Mouse (Mus musculus) kidney, embryonic 16.5 days (tissue): ENCODE measurements at regions not wholly inside any gene's neighbourhood (a gene's known extent, or its start where the extent isn't known, plus 50 kb on each side); places are given as distances from the start of the nearest gene placed in this dataset.

Source experiments
- ATAC-seq: fragments of 200-750 bp; cut with Nextera tagmentation; 2 replicates; pipeline ENCODE4 v1.8.0; 2017; ENCODE audit warnings: moderate TSS enrichment; ENCODE audit not compliant: low FRiP score, low TSS enrichment
- H3K27ac ChIP-seq: fragments of 300-500 bp; sonication (generic); 2 replicates; pipeline ENCODE4 v1.5.1; 2014; ENCODE audit warnings: low read length
- H3K27me3 ChIP-seq: fragments of 300-500 bp; sonication (generic); 2 replicates; pipeline ENCODE4 v1.6.1; 2014; ENCODE audit warnings: low read length, control low read depth, mixed read lengths; ENCODE audit not compliant: insufficient read depth
- H3K36me3 ChIP-seq: fragments of 300-500 bp; sonication (generic); 2 replicates; pipeline ENCODE4 v1.6.1; 2014; ENCODE audit warnings: low read length, control low read depth, mixed read lengths; ENCODE audit not compliant: insufficient read depth
- H3K4me1 ChIP-seq: fragments of 300-500 bp; sonication (generic); 2 replicates; pipeline ENCODE4 v1.6.1; 2014; ENCODE audit warnings: low read length, control low read depth, mixed read lengths; ENCODE audit not compliant: insufficient read depth
- H3K4me2 ChIP-seq: fragments of 300-500 bp; sonication (generic); replicated peaks from 2 replicates; pipeline ENCODE4 v1.6.1; 2014; ENCODE audit warnings: low read depth, low read length
- H3K4me3 ChIP-seq: fragments of 300-500 bp; sonication (generic); 2 replicates; pipeline ENCODE4 v1.5.1; 2014; ENCODE audit warnings: mild to moderate bottlenecking, low read length
- H3K9ac ChIP-seq: fragments of 300-500 bp; sonication (generic); replicated peaks from 2 replicates; pipeline ENCODE4 v1.6.1; 2014; ENCODE audit warnings: low read length
- H3K9me3 ChIP-seq: fragments of 300-500 bp; sonication (generic); 2 replicates; pipeline ENCODE4 v1.6.1; 2016; ENCODE audit warnings: low read length, control low read depth
- WGBS: fragments of 180-500 bp; shearing (Covaris S2); extraction: QIAGEN DNeasy Blood & Tissue Kit; methylation state at CpG from one replicate; pipeline ENCODE4 v1.1.7; 2014; 5-methylcytosine and 5-hydroxymethylcytosine counted together

DNA sequence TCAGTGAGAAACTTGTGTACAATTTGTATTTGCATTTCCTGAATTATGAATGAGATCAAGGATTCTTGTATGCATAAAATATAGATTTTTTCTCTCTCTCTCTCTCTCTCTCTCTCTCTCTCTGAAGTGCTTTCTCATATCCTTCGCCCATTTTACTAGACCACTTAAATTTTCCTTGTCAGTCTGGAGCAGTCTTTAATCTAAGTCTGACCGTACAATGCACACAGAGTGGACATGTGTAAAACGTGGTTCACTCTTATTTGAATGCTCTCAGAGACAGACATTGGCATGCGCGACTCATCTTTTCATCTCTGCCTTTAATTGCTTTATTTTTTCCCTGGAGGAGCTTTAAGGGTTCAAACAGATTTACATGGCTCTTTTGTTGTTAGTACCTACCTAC lies 247.3 kb upstream of the Slc7a11 start:
- no peak for ATAC-seq
- WGBS = 85% methylated on average over 5 of the region's 5 CpGs
- Histone ChIP-seq H3K4me2 (no peak overlapping the region), H3K27me3 (no peaks in the 10 kb centered on the region), H3K9me3 (no peaks in the 10 kb centered on the region), H3K36me3 (no peaks in the 10 kb centered on the region), H3K27ac (no peak overlapping the region), H3K4me3 (no peak overlapping the region), H3K9ac (no peak overlapping the region), H3K4me1 (no peaks in the 10 kb centered on the region)

DNA sequence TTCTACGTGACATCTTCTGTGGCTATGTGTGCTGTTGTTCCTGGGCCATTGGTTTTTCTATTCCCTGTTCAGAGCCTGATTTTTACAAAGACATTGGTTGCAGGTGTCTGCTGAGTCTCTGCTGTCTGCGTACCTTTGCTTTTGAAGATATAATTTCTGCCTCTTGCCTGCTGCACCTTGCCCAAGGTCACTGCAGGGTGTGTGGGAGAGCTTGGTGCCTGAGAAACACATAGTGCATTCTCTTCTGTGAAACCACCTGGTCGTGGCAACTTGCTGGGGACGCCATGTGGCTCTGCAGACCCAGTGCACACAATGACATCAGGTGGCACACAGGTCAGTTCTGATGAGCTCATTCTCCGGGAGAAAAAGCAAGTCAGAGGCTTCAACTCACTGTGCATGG lies 246.0 kb upstream of the Slc7a11 start:
- Histone ChIP-seq H3K27me3 (no peaks in the 10 kb centered on the region), H3K9me3 (no peaks in the 10 kb centered on the region), H3K4me2 (no peak overlapping the region), H3K4me3 (no peak overlapping the region), H3K27ac (no peak overlapping the region), H3K9ac (no peak overlapping the region), H3K36me3 (no peaks in the 10 kb centered on the region), H3K4me1 (no peaks in the 10 kb centered on the region)
- no peak for ATAC-seq
- 81% methylated on average over 5 of the region's 5 CpGs for WGBS

DNA sequence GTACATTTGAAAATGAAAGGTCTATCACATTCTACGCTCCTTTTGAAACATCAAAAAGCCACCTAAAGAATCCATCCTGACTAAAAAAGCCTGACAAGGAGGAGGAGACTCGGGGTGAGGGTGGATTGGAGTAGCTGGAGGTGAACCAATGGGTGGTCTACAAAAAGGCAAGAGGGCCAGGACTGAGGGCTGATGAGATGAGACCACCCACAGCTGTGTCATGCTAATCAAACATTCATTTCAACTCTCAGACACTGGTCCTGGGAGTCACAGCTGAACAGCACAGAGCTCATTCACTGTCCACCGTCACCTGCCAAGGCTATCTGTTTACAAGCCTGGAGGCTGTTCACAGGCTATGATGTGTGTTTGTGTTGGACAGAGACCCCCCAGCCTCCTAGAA lies 244.3 kb upstream of the Slc7a11 start:
- H3K4me3 ChIP-seq = no peak overlapping the region
- no peak for ATAC-seq
- H3K9ac ChIP-seq = no peak overlapping the region

DNA sequence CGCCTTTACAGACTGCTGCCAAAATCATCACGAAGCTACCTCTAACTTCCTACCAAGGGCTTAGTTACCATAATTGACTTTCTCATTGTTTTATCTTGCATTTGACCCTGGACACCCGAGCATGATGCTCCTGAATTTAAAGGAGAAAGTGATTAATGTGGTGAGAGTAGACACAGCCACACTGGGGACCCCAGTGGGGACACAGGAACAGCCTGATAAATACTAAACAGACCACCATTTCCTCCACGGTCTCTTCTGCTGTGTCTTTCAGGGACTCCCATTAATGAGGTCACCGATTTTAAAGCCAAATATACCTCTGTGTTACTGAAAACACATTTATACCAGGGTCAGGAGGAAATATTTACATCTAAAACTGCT lies 235.2 kb upstream of the Slc7a11 start:
- no peak for ATAC-seq
- no peak overlapping the region for H3K9ac ChIP-seq
- no peak overlapping the region for H3K4me2 ChIP-seq
- H3K9me3 ChIP-seq = no peaks in the 10 kb centered on the region
- no peaks in the 10 kb centered on the region for H3K36me3 ChIP-seq
- H3K27ac ChIP-seq = no peak overlapping the region
- no peak overlapping the region for H3K4me3 ChIP-seq
- H3K4me1 ChIP-seq = no peaks in the 10 kb centered on the region
- H3K27me3 ChIP-seq = no peaks in the 10 kb centered on the region
- WGBS = 46% methylated on average over 5 of the region's 5 CpGs

More for the DNA sequence above, 244.3 kb upstream of the Slc7a11 start:
- no peak overlapping the region for H3K27ac ChIP-seq
- H3K36me3 ChIP-seq = no peaks in the 10 kb centered on the region
- no peaks in the 10 kb centered on the region for H3K9me3 ChIP-seq
- H3K4me2 ChIP-seq = no peak overlapping the region
- H3K27me3 ChIP-seq = no peaks in the 10 kb centered on the region
- no peaks in the 10 kb centered on the region for H3K4me1 ChIP-seq
- WGBS = 64% methylated on average over 3 of the region's 3 CpGs

DNA sequence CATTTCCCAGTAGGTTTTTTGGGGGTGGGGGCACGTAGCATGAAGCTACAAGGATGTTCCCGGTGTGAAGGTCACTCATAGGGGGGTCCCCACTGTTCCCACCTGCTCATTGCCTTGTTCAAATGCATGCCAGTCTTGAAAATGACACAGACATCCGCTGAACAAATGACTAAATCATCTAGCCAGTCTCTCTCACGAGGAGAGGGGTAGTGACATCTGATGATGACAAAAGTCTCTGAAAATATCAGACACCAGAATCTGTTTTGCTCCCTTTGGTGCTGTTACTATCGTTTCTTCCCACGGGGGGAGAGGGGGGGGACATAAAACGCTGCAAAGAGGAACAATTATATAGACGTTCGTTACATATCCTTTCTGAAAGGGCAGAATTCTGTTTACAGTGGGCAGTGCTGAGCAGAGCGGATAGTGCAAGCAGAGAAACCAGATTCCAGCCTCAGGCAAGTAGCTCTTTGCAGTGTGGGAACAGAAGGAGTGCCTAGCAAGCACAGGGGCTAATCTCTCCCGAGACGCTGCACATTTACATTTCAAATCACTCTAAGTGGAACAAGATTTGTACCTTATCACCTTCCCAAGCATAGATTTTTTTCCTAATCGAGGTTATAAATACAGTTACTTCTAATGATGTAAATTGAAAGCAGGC lies 234.7 kb upstream of the Slc7a11 start:
- ATAC-seq = no peak

DNA sequence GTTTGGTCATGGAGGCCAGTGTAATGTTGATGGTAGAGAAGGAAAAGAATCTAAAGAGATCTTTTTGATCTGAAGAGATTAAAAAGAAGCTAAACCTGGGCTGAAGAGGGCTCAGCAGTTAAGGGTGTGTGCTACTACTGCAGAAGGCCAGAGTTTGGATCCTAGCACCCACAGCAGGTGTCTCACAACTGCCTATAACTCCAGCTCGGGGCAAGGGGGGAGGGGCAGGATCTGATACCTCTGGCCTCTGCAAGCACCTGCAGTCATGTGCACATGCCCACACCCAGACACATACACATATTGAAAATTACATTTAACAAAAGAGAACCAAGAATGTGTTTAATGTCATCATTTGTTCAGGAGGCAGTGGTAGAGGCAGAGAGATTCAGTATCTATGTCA lies 232.4 kb upstream of the Slc7a11 start:
- no peak for ATAC-seq
- 69% methylated on average over 1 of the region's 1 CpGs for WGBS
- no peaks in the 10 kb centered on the region for H3K4me1 ChIP-seq

More for the DNA sequence above, 234.7 kb upstream of the Slc7a11 start:
- no peak overlapping the region for H3K9ac ChIP-seq
- H3K4me3 ChIP-seq = no peak overlapping the region
- no peak overlapping the region for H3K27ac ChIP-seq
- no peaks in the 10 kb centered on the region for H3K4me1 ChIP-seq
- no peak overlapping the region for H3K4me2 ChIP-seq
- H3K36me3 ChIP-seq = no peaks in the 10 kb centered on the region
- H3K9me3 ChIP-seq = no peaks in the 10 kb centered on the region
- 54% methylated on average over 13 of the region's 13 CpGs for WGBS
- H3K27me3 ChIP-seq = no peaks in the 10 kb centered on the region

DNA sequence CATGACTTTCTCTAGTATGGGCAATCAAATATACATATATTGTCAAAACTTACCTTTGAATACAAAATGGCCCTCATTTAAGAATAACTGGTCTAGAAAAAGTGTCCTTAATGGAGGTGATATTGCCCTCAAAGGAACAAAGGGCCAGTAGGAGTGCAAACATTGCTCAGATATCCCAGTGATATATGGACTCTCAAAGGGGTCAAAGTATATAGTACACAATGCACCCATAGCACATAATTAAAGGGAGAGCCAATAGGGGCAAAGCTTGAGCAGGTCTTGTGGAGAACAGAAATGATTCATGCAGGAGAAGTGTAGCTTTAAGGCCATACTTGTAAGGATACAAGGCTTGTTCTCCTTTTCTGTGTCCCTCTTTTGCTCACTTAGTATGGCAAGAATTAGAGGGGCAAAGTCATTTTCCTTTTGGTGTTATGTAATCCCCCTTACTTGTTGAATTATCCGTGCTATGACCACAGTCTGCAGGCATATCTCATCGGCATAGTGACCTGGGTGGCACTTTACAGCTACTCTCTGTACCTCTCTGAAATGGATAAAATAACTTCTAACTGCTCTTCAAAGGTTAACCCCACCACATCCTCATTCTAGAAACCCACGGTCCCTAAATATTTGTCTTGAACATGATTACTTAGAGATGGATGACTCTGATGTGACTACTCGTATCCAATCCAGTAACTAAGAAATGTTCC lies 231.6 kb upstream of the Slc7a11 start:
- H3K27ac ChIP-seq = no peak overlapping the region
- WGBS = 82% methylated on average over 4 of the region's 4 CpGs

More for the DNA sequence above, 232.4 kb upstream of the Slc7a11 start:
- no peak overlapping the region for H3K27ac ChIP-seq
- no peak overlapping the region for H3K9ac ChIP-seq
- H3K9me3 ChIP-seq = no peaks in the 10 kb centered on the region
- H3K36me3 ChIP-seq = no peaks in the 10 kb centered on the region
- no peaks in the 10 kb centered on the region for H3K27me3 ChIP-seq
- no peak overlapping the region for H3K4me2 ChIP-seq
- H3K4me3 ChIP-seq = no peak overlapping the region

DNA sequence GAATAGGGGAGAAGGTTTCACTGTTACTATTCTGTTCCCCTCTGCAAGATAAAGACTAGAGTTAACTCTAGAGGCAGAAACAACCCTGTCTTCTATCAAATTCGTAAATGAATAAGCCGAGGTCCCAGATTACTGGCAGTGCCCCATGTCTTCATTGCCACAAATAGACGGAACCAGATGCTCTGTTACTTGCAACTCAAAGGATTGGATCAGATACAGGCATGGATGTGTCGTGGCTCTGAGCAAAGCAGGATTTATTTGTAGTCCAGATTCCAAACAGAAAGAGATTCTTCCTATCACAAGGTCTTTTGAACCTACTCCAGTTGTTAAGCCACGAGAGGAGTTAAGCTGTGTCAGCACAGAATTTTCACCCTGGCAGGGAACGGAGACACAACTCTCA lies 221.9 kb upstream of the Slc7a11 start:
- no peaks in the 10 kb centered on the region for H3K36me3 ChIP-seq
- H3K4me1 ChIP-seq = no peaks in the 10 kb centered on the region
- no peak for ATAC-seq
- WGBS = 81% methylated on average over 6 of the region's 6 CpGs
- H3K27ac ChIP-seq = no peak overlapping the region
- no peaks in the 10 kb centered on the region for H3K9me3 ChIP-seq
- no peak overlapping the region for H3K4me3 ChIP-seq
- no peak overlapping the region for H3K9ac ChIP-seq
- no peak overlapping the region for H3K4me2 ChIP-seq
- no peaks in the 10 kb centered on the region for H3K27me3 ChIP-seq

More for the DNA sequence above, 231.6 kb upstream of the Slc7a11 start:
- H3K27me3 ChIP-seq = no peaks in the 10 kb centered on the region
- ATAC-seq = no peak
- H3K4me1 ChIP-seq = no peaks in the 10 kb centered on the region
- H3K4me3 ChIP-seq = no peak overlapping the region
- no peak overlapping the region for H3K4me2 ChIP-seq
- no peaks in the 10 kb centered on the region for H3K36me3 ChIP-seq
- H3K9ac ChIP-seq = no peak overlapping the region
- H3K9me3 ChIP-seq = no peaks in the 10 kb centered on the region

DNA sequence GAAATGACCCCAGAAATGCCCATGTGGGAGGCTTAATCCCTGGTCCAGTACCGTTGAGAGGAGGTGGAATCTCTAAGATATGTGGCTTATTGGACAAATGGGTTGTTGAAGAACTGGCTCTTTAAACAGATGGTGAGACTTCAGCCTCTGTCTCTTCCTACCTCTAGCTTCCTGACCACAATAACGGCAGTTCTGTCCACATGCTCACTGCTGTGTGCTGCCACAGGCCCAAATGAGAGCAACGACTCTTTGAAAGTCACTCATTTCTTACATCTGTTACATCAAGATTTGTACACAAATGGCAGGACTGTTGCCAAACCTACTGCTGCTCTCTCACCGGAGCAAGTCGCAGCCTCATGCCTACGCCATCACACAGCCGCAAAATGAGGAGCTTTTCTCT lies 217.6 kb upstream of the Slc7a11 start:
- no peaks in the 10 kb centered on the region for H3K4me1 ChIP-seq
- no peak overlapping the region for H3K27ac ChIP-seq
- H3K27me3 ChIP-seq = no peaks in the 10 kb centered on the region
- ATAC-seq = no peak
- 79% methylated on average over 7 of the region's 7 CpGs for WGBS
- no peak overlapping the region for H3K4me2 ChIP-seq
- no peak overlapping the region for H3K4me3 ChIP-seq
- H3K36me3 ChIP-seq = no peaks in the 10 kb centered on the region
- no peaks in the 10 kb centered on the region for H3K9me3 ChIP-seq
- no peak overlapping the region for H3K9ac ChIP-seq

DNA sequence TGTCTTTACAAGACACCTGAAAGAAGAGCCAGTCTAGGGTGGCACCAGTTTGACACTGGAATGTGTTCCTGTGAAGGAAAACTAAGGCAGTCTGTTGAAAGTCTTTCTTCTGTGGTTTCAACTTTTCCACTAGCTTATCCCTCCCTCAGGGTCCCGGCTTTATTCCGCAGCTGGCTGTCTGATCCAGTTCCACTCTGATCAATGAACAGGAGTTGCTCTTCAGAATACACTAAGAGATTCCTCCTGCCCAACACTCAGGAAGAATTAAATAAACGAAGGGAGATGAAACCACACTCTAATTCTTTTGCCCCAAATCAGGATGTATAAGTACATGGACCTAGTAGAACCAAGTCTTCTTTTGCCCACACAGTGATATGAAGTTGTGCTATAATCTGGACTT lies 217.2 kb upstream of the Slc7a11 start:
- no peak overlapping the region for H3K4me2 ChIP-seq
- no peak overlapping the region for H3K27ac ChIP-seq
- no peak overlapping the region for H3K4me3 ChIP-seq
- no peak for ATAC-seq
- H3K9me3 ChIP-seq = no peaks in the 10 kb centered on the region
- no peaks in the 10 kb centered on the region for H3K36me3 ChIP-seq
- no peak overlapping the region for H3K9ac ChIP-seq
- WGBS = 89% methylated on average over 3 of the region's 3 CpGs
- no peaks in the 10 kb centered on the region for H3K27me3 ChIP-seq
- H3K4me1 ChIP-seq = no peaks in the 10 kb centered on the region
